Mouse (Mus musculus) monocyte, adult 5-6 weeks (primary cell): Measurements from ENCODE around the gene Dpep1. TPM values are rescaled to one million over a fixed set of nuclear protein-coding genes. Genes with fewer than 3 reads are reported as not detected.

Experiments
- ATAC-seq: fragments of 153-309, 156-312 bp; replicated peaks from 2 replicates; pipeline ENCODE4 v1.8.0; 2017; ENCODE audit warnings: mild to moderate bottlenecking; ENCODE audit not compliant: low TSS enrichment, insufficient number of reproducible peaks, severe bottlenecking, poor library complexity, low FRiP score
- total RNA-seq: library from RNA; stranded (forward); fragments of 200-1000, 200-491, 200-594 nt; gene quantifications from 3 replicates; pipeline ENCODE4 v1.2.3, GENCODE M21; 2017

The Dpep1 gene
- total RNA-seq, 1 experiment from 2014 or later, result not detected

- ATAC-seq, result no peak
Observed at GRCm38 (mm10) chr8:123242107-123242923, 56.3 kb downstream of the Dpep1 start.

GRCm38 (mm10) chr8:123243053-123243452, 57.0 kb downstream of the Dpep1 start:
- ATAC-seq, result no peak

GRCm38 (mm10) chr8:123244382-123244781, 58.3 kb downstream of the Dpep1 start:
- no peak for ATAC-seq

- ATAC-seq, result no peak
Observed at GRCm38 (mm10) chr8:123245543-123245942, 59.5 kb downstream of the Dpep1 start.

GRCm38 (mm10) chr8:123247748-123248147, 61.7 kb downstream of the Dpep1 start:
- ATAC-seq, result no peak

GRCm38 (mm10) chr8:123248596-123248995, 62.6 kb downstream of the Dpep1 start:
- ATAC-seq, result peak; percentile 56

- no peak for ATAC-seq
Observed at GRCm38 (mm10) chr8:123250940-123251339, 64.9 kb downstream of the Dpep1 start.

Other genes starting within 250 kb of the Dpep1 start
- gene Ankrd11, start 144.0 kb upstream of the Dpep1 start, total RNA-seq, result 160 to 261 TPM (median 161 TPM) in 3 replicates
- gene Spg7, start 123.3 kb upstream of the Dpep1 start, total RNA-seq, result 42.5 to 63.1 TPM (median 50.2 TPM) in 3 replicates
- gene Rpl13, start 83.9 kb upstream of the Dpep1 start, total RNA-seq, result 1,374 to 1,974 TPM (median 1,861 TPM) in 3 replicates
- gene Cpne7, start 68.9 kb upstream of the Dpep1 start, total RNA-seq, result 3.8 to 29.8 TPM (median 13.9 TPM) in 3 replicates
- gene Sult5a1, start 27.9 kb upstream of the Dpep1 start, total RNA-seq, result not detected in 3 replicates
- gene Chmp1a, start 26.5 kb downstream of the Dpep1 start, total RNA-seq, result 53.4 to 64.6 TPM (median 62.4 TPM) in 3 replicates
- not detected in 3 replicates for gene Spata33, start 26.6 kb downstream of the Dpep1 start, total RNA-seq
- gene Cdk10, start 38.6 kb downstream of the Dpep1 start, total RNA-seq, result 25.8 to 42.8 TPM (median 39.1 TPM) in 3 replicates
- gene Spata2l, start 50.0 kb downstream of the Dpep1 start, total RNA-seq, result 0.85 to 3.6 TPM (median 0.95 TPM) in 3 replicates
- gene Zfp276, start 68.0 kb downstream of the Dpep1 start, total RNA-seq, result 17.2 to 28.0 TPM (median 25.4 TPM) in 3 replicates
- gene Vps9d1, start 68.1 kb downstream of the Dpep1 start, total RNA-seq, result 28.2 to 59.4 TPM (median 54.9 TPM) in 3 replicates
- gene Fanca, start 132.3 kb downstream of the Dpep1 start, total RNA-seq, result 11.2 to 31.4 TPM (median 24.6 TPM) in 3 replicates
- gene Spire2, start 146.5 kb downstream of the Dpep1 start, total RNA-seq, result 0.32 TPM in 1 of 3 replicates, not detected in the others
- 415 to 577 TPM (median 562 TPM) in 3 replicates for gene Tcf25, start 187.5 kb downstream of the Dpep1 start, total RNA-seq
- gene Mc1r, start 220.9 kb downstream of the Dpep1 start, total RNA-seq, result not detected in 3 replicates
- 0.29 to 0.96 TPM (median 0.76 TPM) in 3 replicates for gene Tubb3, start 225.2 kb downstream of the Dpep1 start, total RNA-seq
- 9.1 to 9.7 TPM (median 9.4 TPM) in 3 replicates for gene Def8, start 237.3 kb downstream of the Dpep1 start, total RNA-seq